Mouse (Mus musculus) central nervous system, embryonic 14 days (tissue): ENCODE data around the gene Mmp23. TPM values are rescaled to one million over a fixed set of nuclear protein-coding genes. Genes with fewer than 3 reads are reported as not detected.

Experiments used
- polyA plus RNA-seq: library from polyadenylated mRNA; depleted of rRNA; stranded (reverse); fragments of >200 nt; gene quantifications from 2 replicates; pipeline ENCODE4 v1.2.3, GENCODE M21; 2012; rRNA removed

Gene Mmp23
- 9.1 and 13.0 TPM in 2 replicates for polyA plus RNA-seq

GRCm38 (mm10) chr4:155653086-155653450, at the start of gene Mmp23:
TSS of gene Mmp23 (minus strand) at chr4:155653384.

GRCm38 (mm10) chr4:155694111-155694481, 40.9 kb upstream of the Mmp23 start, which contains the start of gene Fndc10:
TSS of gene Fndc10 (plus strand) at chr4:155694342.

GRCm38 (mm10) chr4:155668689-155669597, 15.8 kb upstream of the Mmp23 start, which contains the start of gene Mib2:
TSS of gene Mib2 (minus strand) at chr4:155669198.

GRCm38 (mm10) chr4:155645308-155645707, 7.9 kb downstream of the Mmp23 start, which contains the start of gene Gm10563:
TSS of gene Gm10563 (minus strand) at chr4:155645408.

GRCm38 (mm10) chr4:155624338-155625291, 28.6 kb downstream of the Mmp23 start, which contains the start of gene Cdk11b:
TSS of gene Cdk11b (plus strand) at chr4:155624854.

GRCm38 (mm10) chr4:155601091-155601996, 51.8 kb downstream of the Mmp23 start, which contains the start of gene Slc35e2:
TSS of gene Slc35e2 (plus strand) at chr4:155601416.

Other genes starting within 250 kb of the Mmp23 start
- 5.6 and 6.5 TPM in 2 replicates for gene Cfap74, start 244.2 kb downstream of the Mmp23 start, polyA plus RNA-seq
- 0.23 and 0.36 TPM in 2 replicates for gene Tmem52, start 184.3 kb downstream of the Mmp23 start, polyA plus RNA-seq
- gene Gnb1, start 162.0 kb downstream of the Mmp23 start, polyA plus RNA-seq = 708 and 773 TPM in 2 replicates
- 80.8 and 92.1 TPM in 2 replicates for gene Nadk, start 91.0 kb downstream of the Mmp23 start, polyA plus RNA-seq
- gene Slc35e2, start 52.0 kb downstream of the Mmp23 start, polyA plus RNA-seq = 15.5 and 15.9 TPM in 2 replicates
- gene Cdk11b, start 28.5 kb downstream of the Mmp23 start, polyA plus RNA-seq = 56.1 and 63.3 TPM in 2 replicates
- not detected in 2 replicates for gene Gm10563, start 8.0 kb downstream of the Mmp23 start, polyA plus RNA-seq
- 91.5 and 97.1 TPM in 2 replicates for gene Mib2, start 15.8 kb upstream of the Mmp23 start, polyA plus RNA-seq
- gene Fndc10, start 41.0 kb upstream of the Mmp23 start, polyA plus RNA-seq = 22.4 and 26.6 TPM in 2 replicates
- 122 and 133 TPM in 2 replicates for gene Ssu72, start 51.4 kb upstream of the Mmp23 start, polyA plus RNA-seq
- 26.3 and 28.4 TPM in 2 replicates for gene Tmem240, start 81.4 kb upstream of the Mmp23 start, polyA plus RNA-seq
- gene Atad3a, start 107.7 kb upstream of the Mmp23 start, polyA plus RNA-seq = 107 TPM in 2 replicates
- gene Vwa1, start 121.3 kb upstream of the Mmp23 start, polyA plus RNA-seq = 18.5 and 19.0 TPM in 2 replicates
- gene Tmem88b, start 132.5 kb upstream of the Mmp23 start, polyA plus RNA-seq = 0.98 and 1.3 TPM in 2 replicates
- 0.06 TPM in 1 of 2 replicates, not detected in the other for gene Ankrd65, start 137.1 kb upstream of the Mmp23 start, polyA plus RNA-seq
- 121 and 130 TPM in 2 replicates for gene Mrpl20, start 149.5 kb upstream of the Mmp23 start, polyA plus RNA-seq
- 221 and 226 TPM in 2 replicates for gene Ccnl2, start 159.1 kb upstream of the Mmp23 start, polyA plus RNA-seq
- gene Aurkaip1, start 177.9 kb upstream of the Mmp23 start, polyA plus RNA-seq = 107 and 111 TPM in 2 replicates
- 46.6 and 77.3 TPM in 2 replicates for gene Mxra8, start 186.3 kb upstream of the Mmp23 start, polyA plus RNA-seq
- gene Dvl1, start 194.0 kb upstream of the Mmp23 start, polyA plus RNA-seq = 149 and 150 TPM in 2 replicates
- gene Tas1r3, start 210.0 kb upstream of the Mmp23 start, polyA plus RNA-seq = 0.53 and 0.79 TPM in 2 replicates
- gene Cptp, start 216.1 kb upstream of the Mmp23 start, polyA plus RNA-seq = 20.1 and 21.9 TPM in 2 replicates
- gene Ints11, start 216.2 kb upstream of the Mmp23 start, polyA plus RNA-seq = 67.9 and 76.2 TPM in 2 replicates
- 87.2 and 88.3 TPM in 2 replicates for gene Pusl1, start 238.4 kb upstream of the Mmp23 start, polyA plus RNA-seq
- gene Acap3, start 238.4 kb upstream of the Mmp23 start, polyA plus RNA-seq = 101 and 108 TPM in 2 replicates